Mouse (Mus musculus) liver, adult 2 months (tissue): ENCODE data around the gene Azi2. TPM values are rescaled to one million over a fixed set of nuclear protein-coding genes. Genes with fewer than 3 reads are reported as not detected.

ENCODE experiments used
- DNase-seq: peaks from one replicate; pipeline ENCODE4 v3.0.0-alpha.2; 2011; ENCODE audit warnings: low read depth, low spot score; ENCODE audit errors: extremely low read depth
- H3K27ac ChIP-seq: fragments of 200-500 bp; replicated peaks from 2 replicates; pipeline ENCODE4 v1.5.1; 2012; ENCODE audit warnings: low read depth, mild to moderate bottlenecking, control low read depth, inconsistent platforms, low read length; ENCODE audit not compliant: insufficient read depth
- H3K27me3 ChIP-seq: fragments of 200-500 bp; 2 replicates; pipeline ENCODE4 v1.6.1; 2012; ENCODE audit warnings: mild to moderate bottlenecking, moderate library complexity, low read length, inconsistent platforms; ENCODE audit not compliant: control insufficient read depth, insufficient read depth
- H3K36me3 ChIP-seq: fragments of 200-500 bp; 2 replicates; pipeline ENCODE4 v1.6.1; 2012; ENCODE audit warnings: low read length, inconsistent platforms; ENCODE audit not compliant: control insufficient read depth, insufficient read depth
- H3K4me1 ChIP-seq: fragments of 200-500 bp; 2 replicates; pipeline ENCODE4 v1.6.1; 2011; ENCODE audit warnings: low read length; ENCODE audit not compliant: control insufficient read depth, insufficient read depth
- H3K4me3 ChIP-seq: fragments of 200-500 bp; 2 replicates; pipeline ENCODE4 v1.5.1; 2011; ENCODE audit warnings: low read depth, mild to moderate bottlenecking, control low read depth, low read length, moderate library complexity; ENCODE audit not compliant: insufficient read depth
- H3K79me2 ChIP-seq: fragments of 200-500 bp; 2 replicates; pipeline ENCODE4 v1.6.1; 2012; ENCODE audit warnings: inconsistent platforms, mild to moderate bottlenecking, low read length, moderate library complexity; ENCODE audit not compliant: control insufficient read depth, insufficient read depth
- H3K9ac ChIP-seq: fragments of 200-500 bp; 2 replicates; pipeline ENCODE4 v1.6.1; 2012; ENCODE audit warnings: low read depth, mild to moderate bottlenecking, control low read depth, inconsistent platforms, low read length
- CTCF ChIP-seq: fragments of 200-500 bp; IDR thresholded peaks from 2 replicates; pipeline ENCODE4 v1.5.1; 2011; ENCODE audit warnings: low read depth, low read length, control low read depth
- WGBS: fragments of 180-500 bp; shearing (Covaris S2); methylation state at CpG from one replicate; pipeline ENCODE4 v1.1.7; 2018; 5-methylcytosine and 5-hydroxymethylcytosine counted together
- polyA plus RNA-seq: library from polyadenylated mRNA; depleted of rRNA; stranded (reverse); fragments of >200 nt; gene quantifications from 2 replicates; pipeline ENCODE4 v1.2.3, GENCODE M21; 2012; rRNA removed
- total RNA-seq: library from RNA; depleted of rRNA; stranded (reverse); fragments of >200 nt; gene quantifications from 2 replicates; pipeline ENCODE4 v1.2.3, GENCODE M21; 2014; rRNA removed

Gene Azi2
- total and polyA plus RNA-seq, 2 experiments = 16.1 to 50.9 TPM

DNA sequence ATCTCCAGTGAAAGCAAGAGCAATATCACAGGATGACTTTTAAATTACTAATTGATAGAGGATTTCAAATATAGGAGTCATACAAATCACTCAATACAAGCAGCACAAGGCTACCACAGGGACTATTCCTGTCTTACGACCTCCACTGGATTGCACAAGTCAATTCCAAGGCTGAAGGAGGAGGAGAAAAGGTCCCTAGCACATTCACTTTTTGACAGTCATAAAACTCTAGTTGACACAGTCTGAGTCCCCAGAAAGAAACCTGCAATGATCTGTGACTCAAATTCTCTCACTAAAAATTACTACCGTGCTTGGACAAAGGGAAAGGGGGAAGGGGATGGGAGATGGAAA is 70.0 kb downstream of the Azi2 start:
- Histone ChIP-seq H3K79me2 (peaks cover 7% of the 10 kb centered on the region; the same call in 1 of the 2 replicates), H3K36me3 (peaks cover 8% of the 10 kb centered on the region; the same call in 1 of the 2 replicates), H3K4me1 (no peaks in the 10 kb centered on the region), H3K27ac (no peak overlapping the region), H3K27me3 (no peaks in the 10 kb centered on the region), H3K9ac (no peak overlapping the region), H3K4me3 (no peak overlapping the region)
- no peak for TF ChIP-seq CTCF
- WGBS = 81% methylated on average over 2 of the region's 2 CpGs
- DNase-seq = no peak

Other genes starting within 250 kb of the Azi2 start
- gene Cmc1, start 109.7 kb downstream of the Azi2 start, total RNA-seq = 11.5 and 15.9 TPM in 2 replicates
- gene Cmc1, start 109.7 kb downstream of the Azi2 start, polyA plus RNA-seq = 2.6 and 3.1 TPM in 2 replicates